Mouse (Mus musculus) layer of hippocampus, postnatal 25 days (tissue): ENCODE measurements around the gene Lrrc29. TPM values are rescaled to one million over a fixed set of nuclear protein-coding genes. Genes with fewer than 3 reads are reported as not detected.

Source experiments
- DNase-seq, 2 experiments: peaks; one replicate each; pipeline ENCODE4 v3.0.0; 2022; ENCODE audit warnings: mixed read lengths in 2 of 2, low spot score in 1 of 2; ENCODE audit errors: extremely low spot score in 1 of 2
- total RNA-seq, 2 experiments: library from RNA; stranded (reverse); gene quantifications; 2 replicates each; pipeline ENCODE4 v1.2.3; 2021

The Lrrc29 gene
- total RNA-seq, 2 experiments from 2014 or later, result 4.0 to 9.2 TPM

GRCm38 (mm10) chr8:105312891-105313481 lies 13.1 kb downstream of the Lrrc29 start:
- no peak for DNase-seq

GRCm38 (mm10) chr8:105311718-105312117 lies 14.4 kb downstream of the Lrrc29 start:
- no peak for DNase-seq

DNA sequence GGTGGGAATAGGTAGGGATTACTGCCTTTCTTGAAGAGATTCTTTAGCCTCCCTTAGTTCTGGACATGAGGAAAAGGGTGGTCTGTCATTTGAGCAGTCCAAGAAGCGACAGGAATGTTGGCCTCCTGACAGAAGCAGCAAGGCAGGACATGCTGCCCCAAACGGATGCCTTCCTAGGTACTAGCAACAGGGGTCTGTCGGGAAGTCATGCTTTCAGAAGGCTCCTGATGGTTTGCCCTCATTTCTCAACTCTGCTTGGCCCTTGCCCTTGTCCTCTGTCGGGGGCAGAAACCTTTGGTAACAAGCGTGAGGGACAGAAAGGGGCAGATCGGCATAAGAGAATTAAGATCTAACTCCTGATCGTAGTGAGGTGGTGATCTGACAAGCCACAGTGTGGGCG lies 16.0 kb downstream of the Lrrc29 start:
- no peak for DNase-seq

DNA sequence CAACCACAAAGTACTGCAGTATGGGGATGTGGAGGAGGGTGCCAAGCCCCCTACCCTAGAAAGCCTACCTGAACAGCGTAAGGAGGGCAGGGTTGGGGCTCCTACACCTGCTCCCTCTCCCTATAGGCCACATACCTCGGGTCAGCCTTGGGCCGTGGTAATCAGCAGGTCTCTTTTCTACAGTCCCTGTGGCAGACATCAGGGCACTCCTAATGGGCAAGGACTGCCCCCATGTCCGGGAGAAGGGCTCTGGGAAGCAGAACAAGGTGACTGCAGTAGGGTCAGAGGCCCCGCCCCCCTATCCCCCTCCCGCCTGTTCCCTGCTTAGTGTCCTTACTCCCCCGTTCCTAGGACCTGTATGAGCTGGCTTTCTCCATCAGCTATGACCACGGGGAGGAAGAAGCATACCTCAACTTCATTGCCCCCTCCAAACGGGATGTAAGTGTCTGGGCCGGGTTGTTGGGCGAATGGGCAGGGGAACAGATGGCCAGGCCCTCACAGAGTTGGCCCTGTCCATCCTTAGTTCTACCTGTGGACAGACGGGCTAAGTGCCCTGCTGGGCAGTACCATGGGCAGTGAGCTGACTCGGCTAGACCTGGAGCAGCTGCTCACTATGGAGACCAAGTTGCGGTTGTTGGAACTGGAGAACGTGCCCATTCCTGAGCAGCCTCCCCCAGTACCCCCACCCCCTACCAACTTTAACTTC lies 16.8 kb downstream of the Lrrc29 start:
- no peak for DNase-seq

GRCm38 (mm10) chr8:105308428-105308827 lies 17.6 kb downstream of the Lrrc29 start:
- no peak for DNase-seq

- no peak for DNase-seq
These were observed 18.4 kb downstream of the Lrrc29 start for GRCm38 (mm10) chr8:105307670-105308069.

- no peak for DNase-seq
These were observed 19.9 kb downstream of the Lrrc29 start for GRCm38 (mm10) chr8:105306146-105306691.

GRCm38 (mm10) chr8:105305211-105306145 lies 20.6 kb downstream of the Lrrc29 start, which contains the start of gene Elmo3:
Gene Elmo3 (plus strand): TSS chr8:105305601.
- peak in 1 of 2 experiments; percentile 54 for DNase-seq

- DNase-seq, result no peak
These were observed 21.5 kb downstream of the Lrrc29 start for GRCm38 (mm10) chr8:105304325-105305210.

GRCm38 (mm10) chr8:105303874-105304273 lies 22.2 kb downstream of the Lrrc29 start:
- DNase-seq, result no peak

DNA sequence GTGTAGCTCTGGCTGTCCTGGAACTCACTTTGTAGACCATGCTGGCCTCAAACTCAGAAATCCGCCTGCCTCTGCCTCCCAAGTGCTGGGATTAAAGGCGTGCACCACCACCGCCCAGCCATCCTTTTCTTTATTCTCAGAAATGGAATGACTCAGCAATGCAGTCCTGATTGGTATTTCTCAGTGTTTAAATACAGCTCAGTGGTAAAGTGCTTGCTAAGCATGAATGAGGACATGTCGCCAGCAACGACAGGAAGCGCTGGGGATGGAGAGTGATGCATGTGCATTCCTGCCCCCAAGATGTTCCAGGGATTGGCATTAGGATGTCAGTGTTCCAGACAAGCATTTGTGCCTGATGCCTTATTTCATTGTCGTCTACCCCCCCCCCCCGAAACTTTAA lies 22.7 kb downstream of the Lrrc29 start:
- no peak for DNase-seq

DNA sequence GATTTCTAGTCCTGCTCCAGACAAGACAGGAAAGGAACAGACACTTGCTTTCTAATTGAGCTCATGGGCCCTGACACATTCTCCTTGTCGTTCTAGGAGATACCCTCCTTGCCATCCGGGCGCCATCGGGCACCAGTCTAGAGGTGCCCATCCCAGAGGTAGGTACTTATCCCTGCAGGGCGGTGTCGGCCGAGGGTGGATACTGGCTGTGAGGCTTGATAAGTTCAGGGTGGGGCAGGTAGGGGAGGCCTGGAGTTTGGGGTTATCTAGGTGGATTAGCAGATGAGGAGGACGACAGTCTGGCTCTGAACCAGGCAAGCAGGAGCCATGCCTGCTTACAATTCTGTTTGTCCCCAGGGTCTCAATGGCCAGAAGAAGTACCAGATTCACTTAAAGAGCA lies 26.1 kb downstream of the Lrrc29 start:
- no peak for DNase-seq

GRCm38 (mm10) chr8:105298351-105299252 lies 27.5 kb downstream of the Lrrc29 start:
- no peak for DNase-seq

DNA sequence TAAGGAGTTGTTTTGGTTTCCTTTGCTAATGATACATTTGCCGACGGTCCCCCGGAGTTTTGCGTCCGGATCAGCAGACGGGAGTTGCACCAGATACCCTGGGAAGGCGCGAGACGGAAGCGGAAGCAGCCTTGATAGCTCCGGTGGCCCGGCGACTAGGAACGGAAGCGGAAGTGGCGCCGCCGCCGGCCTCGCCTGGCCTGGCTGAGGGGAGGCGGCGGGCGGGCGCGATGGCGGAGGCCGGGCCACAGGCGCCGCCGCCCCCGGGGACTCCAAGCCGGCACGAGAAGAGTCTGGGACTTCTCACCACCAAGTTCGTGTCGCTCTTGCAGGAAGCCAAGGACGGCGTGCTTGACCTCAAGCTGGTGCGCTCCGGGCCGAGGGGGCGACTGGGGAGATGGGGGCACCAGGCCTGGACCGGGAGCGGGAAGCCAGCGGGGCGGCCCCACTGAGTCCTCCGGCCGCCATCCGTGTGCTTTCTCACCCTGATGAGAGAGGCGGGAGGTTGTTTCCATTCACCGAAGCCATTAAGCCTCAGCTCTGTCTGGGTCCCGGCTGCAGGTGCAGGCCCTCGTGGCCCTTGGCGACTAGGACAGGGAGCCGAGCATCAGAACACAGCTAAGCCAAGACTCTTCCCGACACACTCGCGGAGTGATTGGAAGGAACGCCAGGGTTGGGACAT lies 28.4 kb downstream of the Lrrc29 start, which contains the start of gene E2f4:
Gene E2f4, plus strand, starts transcription at position 153 of the 682 bp plus-strand sequence.
- peak; percentile 80 to 85 for DNase-seq

- no peak for DNase-seq
These were observed 30.0 kb downstream of the Lrrc29 start, which contains the start of gene Exoc3l for GRCm38 (mm10) chr8:105295895-105296573. Gene Exoc3l (minus strand): TSS chr8:105296101.

DNA sequence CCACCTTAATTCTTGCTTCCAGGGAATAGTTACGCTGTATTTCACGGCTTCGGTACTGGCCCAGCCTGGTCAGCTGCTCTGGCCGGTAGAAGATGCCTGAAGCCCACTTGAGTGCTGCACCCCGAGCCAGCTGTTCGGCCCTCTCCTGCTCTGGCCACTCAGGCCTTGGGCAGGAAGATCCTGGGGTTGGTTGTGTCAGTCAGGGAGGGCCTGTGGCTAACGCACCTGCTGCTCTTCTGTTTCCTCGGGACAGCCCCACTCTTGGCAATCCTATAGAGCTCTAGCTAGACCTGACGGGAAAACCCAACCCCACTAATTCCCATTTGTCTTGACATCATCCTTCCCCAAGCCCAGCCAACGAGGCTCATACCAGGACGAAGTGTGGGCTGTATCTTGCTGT lies 30.8 kb downstream of the Lrrc29 start:
- DNase-seq, result no peak

DNA sequence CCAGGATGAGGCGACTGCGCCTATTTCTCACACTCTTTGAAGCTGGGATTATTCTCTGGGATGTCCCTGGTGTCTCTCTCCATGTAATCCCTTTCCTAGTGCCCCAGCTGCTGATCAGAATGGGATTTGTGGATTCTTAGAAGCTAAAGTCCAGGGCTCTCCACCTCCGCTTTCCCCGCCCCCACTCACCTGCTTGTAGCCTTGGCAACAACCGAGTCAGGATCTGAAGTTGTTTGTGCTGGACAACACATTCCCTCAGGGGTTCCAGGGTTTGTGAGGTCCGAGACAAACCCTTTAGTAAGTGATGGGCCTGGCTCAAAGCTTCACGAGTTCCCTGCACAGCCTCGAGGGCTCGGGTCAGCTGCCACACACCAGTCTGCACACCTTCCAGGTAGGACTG lies 31.3 kb downstream of the Lrrc29 start:
- no peak for DNase-seq
